Mouse (Mus musculus): Measurements from ENCODE around the gene Shld1. TPM values are rescaled to one million over a fixed set of nuclear protein-coding genes. Genes with fewer than 3 reads are reported as not detected.

Shld1 gene
- total RNA-seq (2017), result 8.8 and 14.6 TPM in 2 replicates

DNA sequence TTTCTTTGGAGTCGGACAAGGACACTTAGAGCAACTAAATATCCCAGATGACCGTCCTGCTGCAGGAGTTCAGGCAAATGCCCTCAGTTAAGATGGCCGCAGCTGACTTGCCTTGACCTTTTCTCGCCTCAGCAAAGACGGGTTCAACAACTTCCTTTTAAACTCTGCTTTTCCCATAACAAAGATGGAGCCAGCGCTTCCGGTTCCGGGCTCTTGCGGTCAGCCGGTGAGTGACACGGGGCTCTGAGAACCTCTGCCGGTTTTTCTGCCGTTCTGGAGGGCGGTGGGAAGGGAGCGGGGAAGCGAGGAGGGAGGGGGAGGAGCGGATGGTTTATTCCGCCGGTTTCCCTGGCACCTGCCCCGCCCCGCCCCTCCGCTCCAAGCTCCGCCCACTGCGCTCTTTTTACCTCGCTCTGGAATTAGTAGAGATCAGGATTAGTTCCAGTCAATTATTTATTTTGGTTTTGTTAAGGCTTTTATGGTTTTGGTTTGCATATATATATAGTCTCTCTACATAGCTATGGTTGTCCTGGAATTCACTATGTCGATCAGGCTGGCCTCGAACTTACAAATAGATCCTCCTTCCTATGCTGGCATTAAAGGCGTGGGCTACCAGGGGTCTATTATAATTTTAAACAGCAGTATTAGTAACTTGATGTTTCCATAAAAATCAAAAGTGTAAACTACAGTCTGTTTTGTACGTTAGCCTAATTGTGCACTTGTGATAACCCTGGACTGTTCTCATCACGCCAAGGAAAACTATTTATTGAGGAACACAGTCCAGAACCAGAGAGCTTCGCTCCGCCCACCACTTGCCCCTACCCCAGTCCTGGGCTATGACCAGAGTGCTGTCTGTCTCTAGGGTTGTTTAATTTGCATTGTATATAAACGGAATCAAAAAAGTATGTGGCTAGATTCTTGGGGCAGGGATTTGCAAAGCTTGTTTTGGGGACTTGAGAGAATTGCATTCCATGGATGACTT, at the start of gene Shld1:
Gene Shld1, plus strand, starts transcription at position 176 of the 982 bp plus-strand sequence.
- ATAC-seq (ENCODE audit: extremely low read depth, insufficient number of reproducible peaks, low FRiP score, poor library complexity, severe bottlenecking), result peak; percentile 78

DNA sequence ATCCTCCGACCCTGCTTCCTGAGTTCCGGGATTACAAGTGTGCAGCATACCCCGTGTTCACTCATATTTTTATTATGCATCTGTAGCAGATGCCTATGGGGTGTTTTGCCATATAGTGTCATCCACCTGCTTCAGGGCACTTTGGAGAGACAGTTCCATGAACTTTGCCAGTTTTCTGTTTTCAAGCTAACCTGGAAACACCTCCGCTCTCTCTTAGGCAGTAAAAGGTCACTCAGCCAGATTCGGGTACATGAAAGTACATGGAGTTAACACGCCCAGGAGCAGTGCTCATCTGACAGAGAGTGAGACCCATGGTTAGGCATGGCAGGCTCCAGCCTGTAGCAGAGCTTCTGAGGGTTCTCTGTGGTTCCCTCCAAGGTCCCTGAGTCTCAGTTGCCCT, 48.4 kb upstream of the Shld1 start:
- ATAC-seq (ENCODE audit: extremely low read depth, insufficient number of reproducible peaks, low FRiP score, poor library complexity, severe bottlenecking), result no peak

DNA sequence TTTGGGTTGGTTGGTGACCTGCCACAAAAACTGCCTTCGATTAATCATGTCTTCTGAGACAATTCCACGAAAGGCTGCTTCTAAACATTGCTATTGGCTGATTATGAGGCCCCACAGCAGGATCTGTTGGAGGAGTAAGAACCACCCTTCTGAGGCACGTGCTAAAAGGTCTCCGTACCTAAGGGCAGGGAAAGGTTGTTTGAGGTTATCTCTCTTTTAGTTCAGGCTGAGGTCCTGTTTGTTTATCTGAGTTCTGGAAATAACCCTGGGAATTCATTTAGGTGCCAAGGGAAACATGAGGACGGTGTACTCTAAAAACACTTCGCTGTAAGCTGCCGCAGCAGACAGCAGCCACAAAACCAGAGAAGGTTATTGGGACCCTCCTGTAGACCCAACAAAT, 47.4 kb upstream of the Shld1 start:
- no peak for ATAC-seq (ENCODE audit: extremely low read depth, insufficient number of reproducible peaks, low FRiP score, poor library complexity, severe bottlenecking)

DNA sequence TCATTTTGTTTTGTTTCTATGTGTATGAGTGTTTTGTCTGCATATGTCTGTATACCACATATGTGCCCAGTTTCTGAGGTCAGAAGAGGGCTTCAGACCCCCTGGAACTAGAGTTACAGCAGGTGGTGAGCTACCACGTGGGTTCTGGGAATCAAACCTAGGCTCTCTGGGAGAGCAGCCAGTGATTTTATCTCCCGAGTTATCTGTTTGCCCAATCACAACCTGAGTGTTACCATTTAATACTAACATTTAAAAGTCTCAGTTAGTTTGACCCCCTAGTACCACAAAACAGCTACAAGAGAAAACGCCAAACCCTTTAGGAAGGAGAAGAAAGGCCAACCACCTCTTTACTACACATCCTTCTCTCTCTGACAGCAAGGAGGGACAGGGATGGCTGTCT, 45.5 kb upstream of the Shld1 start:
- no peak for ATAC-seq (ENCODE audit: extremely low read depth, insufficient number of reproducible peaks, low FRiP score, poor library complexity, severe bottlenecking)

DNA sequence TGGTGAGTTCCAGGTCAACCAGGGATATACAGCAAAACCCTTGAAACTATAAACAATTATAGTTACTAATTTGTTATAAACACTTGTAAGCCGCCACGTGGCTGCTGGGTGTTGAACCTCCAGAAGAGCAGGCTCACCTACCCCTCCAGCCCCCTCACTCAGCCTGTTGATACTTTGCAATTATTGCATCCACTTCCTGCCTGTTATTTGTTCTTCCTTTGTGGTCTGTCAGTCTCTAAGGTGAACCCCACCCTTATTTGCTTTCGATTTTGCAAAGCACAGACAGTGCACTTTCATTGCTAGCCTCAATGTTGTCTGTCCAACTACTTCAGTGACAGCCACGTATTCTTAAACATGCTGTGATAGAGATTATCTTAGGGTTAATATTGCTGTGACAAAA, 43.6 kb upstream of the Shld1 start:
- ATAC-seq (ENCODE audit: extremely low read depth, insufficient number of reproducible peaks, low FRiP score, poor library complexity, severe bottlenecking), result peak; percentile 89

DNA sequence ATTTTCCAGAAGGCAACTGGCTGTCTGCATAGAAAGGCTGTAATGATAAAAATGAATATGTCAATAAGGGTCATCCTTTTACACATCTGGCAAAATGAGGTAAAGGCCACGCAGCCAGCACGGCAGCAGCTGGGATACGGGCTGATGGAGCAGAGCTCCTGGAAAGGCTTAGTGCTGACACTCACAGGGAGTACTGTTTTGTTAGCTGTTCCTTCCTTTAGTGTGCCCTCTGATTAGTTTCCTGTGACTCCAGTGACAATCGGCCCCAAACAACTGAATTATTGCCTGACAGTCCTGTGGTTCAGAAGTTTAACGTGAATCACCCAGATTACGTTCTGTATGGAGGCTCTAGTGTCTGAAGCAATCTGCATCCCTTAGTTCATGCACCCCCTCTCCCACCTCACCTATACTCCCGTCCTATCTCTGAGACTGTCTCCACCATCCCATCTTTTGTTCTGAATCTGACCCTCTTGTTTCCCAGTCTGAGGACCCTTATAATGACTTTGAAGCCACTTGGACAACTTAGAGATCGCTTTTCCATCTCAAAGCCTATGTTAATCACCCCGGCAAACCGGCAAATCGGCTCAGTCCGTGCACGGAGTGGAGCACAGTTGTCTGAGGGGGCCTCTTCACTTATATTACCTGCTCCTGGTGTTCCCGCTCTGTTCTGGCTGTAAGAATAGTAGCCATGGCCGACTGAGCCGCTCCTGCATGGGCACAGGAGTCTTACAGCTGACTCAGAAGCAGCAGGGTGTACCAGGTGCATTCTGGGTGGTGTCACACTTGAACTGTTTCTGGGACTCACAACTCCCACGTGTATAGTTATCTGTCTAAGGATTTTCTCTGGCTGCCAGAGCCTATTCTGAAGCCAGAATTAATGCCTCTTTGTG, 39.6 kb upstream of the Shld1 start:
- ATAC-seq (ENCODE audit: extremely low read depth, insufficient number of reproducible peaks, low FRiP score, poor library complexity, severe bottlenecking), result no peak

DNA sequence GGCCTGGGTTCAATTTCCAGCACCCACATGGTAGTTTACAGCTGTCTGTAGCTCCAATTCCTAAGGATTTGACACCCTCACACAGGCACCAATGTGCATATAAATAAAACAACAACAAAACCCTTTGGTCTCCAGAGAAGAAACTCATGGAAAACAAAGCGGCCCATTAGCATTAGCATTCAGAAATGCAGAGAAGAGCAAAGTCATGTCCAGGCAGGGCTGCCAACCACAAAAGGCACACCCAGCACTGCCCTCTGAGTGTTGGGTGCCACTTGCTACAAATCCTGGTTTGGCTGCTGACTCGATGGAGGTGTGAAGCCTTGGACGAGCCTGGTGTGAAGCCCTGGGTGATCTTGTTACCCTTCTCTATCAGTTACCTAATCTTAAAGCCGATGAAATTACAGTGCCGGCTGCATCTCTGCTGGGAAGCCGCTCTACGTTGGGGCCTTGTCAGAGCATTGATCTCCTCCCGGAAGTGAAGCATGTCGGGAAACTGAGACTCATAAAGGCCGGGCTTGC, 37.3 kb upstream of the Shld1 start:
- ATAC-seq (ENCODE audit: extremely low read depth, insufficient number of reproducible peaks, low FRiP score, poor library complexity, severe bottlenecking), result no peak

DNA sequence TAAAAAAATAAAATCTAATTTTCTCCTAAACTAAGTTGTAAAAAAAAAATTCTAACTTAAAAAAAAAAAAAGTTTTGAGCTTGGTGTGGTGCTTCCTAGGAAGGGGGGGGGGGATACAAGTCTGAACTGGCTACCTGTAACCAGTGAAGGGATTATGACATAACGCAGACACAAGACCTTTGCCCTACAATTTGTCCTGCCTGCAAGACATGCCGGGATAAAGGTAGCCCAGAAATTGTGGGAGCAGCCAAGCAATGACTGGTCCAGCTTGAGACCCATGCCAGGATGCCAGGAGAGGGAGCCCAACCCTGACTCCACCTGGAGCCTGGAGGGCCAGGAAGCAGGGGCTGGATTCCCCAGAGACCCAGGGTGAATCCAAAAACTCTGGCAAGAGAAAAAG, 36.2 kb upstream of the Shld1 start:
- ATAC-seq (ENCODE audit: extremely low read depth, insufficient number of reproducible peaks, low FRiP score, poor library complexity, severe bottlenecking), result no peak

DNA sequence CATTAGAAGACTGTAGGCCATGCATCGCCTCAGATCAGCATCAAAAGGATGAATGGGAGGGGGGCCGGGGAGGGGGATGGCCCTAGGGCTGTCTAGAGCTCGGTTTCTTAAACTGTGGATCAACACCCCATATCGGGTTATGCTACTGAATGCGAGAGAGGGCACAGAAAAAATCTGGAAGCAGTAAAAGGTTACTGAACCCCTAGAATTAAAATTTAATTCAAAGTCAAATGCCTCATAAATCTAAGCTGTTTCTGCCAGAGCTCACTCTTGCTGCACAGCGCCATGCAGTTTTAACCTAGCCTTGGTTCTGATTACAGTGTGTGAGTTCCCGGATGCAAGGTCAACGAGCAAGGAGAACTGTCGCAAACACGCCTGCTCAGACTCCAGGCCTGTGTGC, 34.3 kb upstream of the Shld1 start:
- ATAC-seq (ENCODE audit: extremely low read depth, insufficient number of reproducible peaks, low FRiP score, poor library complexity, severe bottlenecking), result no peak

DNA sequence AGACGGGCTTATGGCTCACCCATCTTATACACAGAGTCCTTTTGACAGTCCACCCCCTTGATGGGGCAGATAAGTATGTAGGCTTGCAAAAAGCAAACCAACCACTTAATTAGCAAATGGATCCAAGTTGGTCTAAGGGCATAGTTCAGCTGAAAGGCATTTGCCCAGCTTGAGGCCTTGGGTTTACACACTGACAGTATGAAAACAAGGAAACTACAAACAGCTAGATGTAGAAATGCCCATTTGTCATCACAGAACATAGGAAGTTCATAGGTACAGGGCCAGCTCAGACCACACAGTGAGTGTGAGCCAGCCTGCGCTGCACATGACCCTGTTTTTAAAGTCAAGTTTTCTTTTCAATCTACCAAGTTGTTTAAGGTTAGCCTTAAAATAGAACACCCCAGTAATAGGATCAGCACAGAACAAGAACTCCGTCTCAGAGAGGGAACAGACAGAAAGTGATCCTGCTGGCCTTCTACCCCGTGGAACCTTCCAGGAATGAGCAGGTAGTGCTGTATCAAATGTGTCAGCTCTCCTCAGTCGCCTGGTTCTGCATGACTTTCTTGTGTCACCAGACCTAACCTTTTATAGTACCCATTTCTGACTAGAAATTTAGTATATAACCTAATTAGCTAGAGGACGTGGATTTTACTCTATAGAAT, 31.8 kb upstream of the Shld1 start:
- no peak for ATAC-seq (ENCODE audit: extremely low read depth, insufficient number of reproducible peaks, low FRiP score, poor library complexity, severe bottlenecking)

DNA sequence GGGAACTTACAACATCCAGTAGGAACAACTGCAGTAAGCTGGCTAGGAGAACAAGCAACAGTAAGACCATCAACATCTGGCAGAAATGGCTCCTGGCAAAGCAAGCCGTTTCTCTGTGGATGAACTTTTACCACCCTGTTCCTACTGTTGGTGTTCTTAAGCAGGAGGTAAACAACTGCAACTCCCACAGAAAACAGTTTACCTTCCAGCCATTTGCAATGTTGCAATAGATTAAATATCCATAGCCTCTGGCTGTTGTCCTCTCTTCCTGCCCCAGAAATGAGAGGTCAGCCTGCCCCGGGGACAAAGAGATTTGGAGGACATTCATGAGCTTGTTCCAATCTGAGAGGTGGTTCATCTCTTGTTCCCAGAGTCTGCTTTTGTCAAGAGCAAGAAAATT, 29.5 kb upstream of the Shld1 start:
- ATAC-seq (ENCODE audit: extremely low read depth, insufficient number of reproducible peaks, low FRiP score, poor library complexity, severe bottlenecking), result no peak

DNA sequence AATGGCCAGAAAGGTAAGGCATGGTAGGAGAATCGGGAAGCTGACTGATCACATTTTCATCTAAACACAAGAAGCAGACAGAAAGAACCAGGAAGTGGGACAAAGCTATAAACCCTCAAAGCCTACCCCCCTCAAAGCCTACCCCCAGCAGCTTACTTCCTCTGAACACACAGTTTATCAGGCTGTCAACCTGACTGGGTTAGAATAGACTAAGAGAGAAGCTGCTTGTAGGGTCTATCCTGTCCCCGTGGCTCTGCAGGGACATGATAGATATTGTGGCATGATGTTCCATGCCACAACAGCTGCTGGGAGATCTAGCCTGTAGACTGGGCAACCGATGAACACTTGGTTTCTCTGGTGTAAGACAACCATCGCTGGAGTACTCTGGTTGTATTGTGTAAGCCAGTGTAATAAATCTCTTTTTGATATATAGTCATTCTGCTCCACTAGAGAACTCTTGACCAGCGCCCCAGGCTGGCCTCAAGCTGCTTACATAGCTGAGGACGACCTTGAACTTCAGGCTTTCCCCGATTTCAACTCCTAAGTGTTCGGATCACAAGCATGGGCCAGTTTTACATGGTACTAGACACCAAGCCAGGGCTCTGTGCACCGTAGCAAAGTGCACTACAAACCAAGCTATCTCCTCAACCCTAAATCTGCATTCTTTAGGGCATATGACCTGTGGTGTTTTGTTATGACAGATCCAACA, 28.2 kb upstream of the Shld1 start:
- ATAC-seq (ENCODE audit: extremely low read depth, insufficient number of reproducible peaks, low FRiP score, poor library complexity, severe bottlenecking), result no peak

DNA sequence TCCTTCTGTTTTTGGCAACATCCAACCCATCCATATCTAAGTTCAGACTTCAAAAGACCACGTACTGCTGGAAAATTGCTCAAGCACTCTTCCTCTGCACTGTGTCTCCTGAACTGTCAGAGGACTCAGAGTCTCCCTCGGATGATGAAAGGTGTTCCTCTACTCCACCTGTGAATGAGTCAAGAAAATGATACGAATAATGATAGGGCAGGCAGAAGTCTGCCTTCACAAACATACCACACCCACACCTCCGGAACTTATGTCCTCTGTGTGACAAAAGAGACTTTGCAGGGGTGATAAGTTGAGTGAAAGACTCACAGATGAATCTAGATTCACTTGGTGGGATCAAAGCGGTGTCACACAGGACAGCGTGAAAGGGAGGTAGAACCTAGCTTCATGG, 17.6 kb upstream of the Shld1 start:
- ATAC-seq (ENCODE audit: extremely low read depth, insufficient number of reproducible peaks, low FRiP score, poor library complexity, severe bottlenecking), result no peak

DNA sequence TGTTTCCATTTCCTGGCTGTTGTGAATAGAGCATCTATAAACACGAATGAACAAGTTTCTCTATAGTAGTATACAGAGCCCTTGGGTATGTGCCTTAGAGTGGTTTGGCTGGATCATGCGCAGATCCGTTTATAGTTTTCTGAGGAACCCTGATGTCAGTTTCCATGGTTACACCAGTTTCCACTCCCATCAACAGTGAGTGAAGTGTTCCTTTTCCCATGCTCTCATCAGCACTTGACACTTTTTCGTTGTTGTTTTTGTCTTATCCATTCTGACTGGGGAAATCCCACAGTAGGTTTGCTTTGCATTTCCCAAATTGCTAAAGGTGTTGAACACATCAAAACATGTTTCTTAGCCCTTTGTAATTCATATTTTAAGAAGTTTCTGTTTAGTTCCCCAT, 16.4 kb upstream of the Shld1 start:
- no peak for ATAC-seq (ENCODE audit: extremely low read depth, insufficient number of reproducible peaks, low FRiP score, poor library complexity, severe bottlenecking)

DNA sequence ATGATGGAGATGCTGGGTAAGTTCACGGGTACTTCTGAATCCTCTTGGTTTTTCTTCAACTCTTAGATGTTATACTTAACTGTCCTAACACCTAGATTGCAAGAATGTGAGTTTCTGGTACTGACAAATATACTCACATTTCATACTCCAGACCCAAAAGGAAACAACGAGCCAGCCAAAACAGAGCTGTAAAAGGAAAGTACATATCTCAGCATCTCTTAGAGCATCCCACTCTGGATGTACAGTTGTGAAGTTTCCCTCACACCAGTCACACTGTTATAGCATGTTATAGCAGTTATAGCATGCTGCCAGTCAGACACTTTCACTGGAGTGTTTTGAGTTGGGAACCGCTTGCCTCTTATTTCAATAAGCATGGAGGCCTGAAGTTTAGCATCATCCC, 14.6 kb upstream of the Shld1 start:
- ATAC-seq (ENCODE audit: extremely low read depth, insufficient number of reproducible peaks, low FRiP score, poor library complexity, severe bottlenecking), result no peak

DNA sequence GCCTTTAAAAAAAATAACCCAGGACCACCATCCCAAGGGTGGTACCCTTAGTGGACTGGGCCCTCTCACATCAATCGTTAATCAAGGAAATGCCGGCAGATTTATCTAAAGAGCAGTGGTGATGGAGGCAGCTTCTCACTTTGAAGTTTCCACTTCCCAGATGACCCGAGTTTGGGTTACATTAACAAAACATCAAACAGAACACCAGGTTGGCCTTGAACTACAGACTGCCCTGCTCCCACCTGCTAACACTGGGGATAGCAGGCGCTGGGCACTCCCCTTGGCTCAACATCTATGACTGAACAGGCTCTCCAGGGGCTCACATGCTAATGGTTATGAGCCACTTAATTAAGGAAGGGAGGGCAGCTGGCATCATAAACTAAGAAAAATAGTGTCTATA, 10.6 kb upstream of the Shld1 start:
- ATAC-seq (ENCODE audit: extremely low read depth, insufficient number of reproducible peaks, low FRiP score, poor library complexity, severe bottlenecking), result no peak

DNA sequence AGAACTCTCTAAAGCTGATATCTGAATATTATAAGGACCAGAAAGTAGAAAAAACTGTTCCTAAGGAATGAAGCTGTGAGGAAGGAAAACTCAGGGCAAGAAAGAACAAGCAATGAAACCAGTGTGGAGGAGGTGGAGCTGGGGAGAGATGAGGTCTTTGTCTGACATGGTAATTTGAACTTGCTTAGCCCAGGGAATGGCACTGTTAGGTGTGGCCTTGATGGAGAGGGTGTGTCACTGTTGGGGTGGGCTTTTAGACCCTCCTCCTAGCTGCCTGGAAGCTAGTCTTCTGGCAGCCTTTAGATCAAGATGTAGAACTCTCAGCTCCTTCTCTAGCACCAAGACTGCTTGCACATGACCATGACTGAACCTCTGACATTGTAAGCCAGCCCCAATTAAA, 1.7 kb upstream of the Shld1 start:
- ATAC-seq (ENCODE audit: extremely low read depth, insufficient number of reproducible peaks, low FRiP score, poor library complexity, severe bottlenecking), result no peak

DNA sequence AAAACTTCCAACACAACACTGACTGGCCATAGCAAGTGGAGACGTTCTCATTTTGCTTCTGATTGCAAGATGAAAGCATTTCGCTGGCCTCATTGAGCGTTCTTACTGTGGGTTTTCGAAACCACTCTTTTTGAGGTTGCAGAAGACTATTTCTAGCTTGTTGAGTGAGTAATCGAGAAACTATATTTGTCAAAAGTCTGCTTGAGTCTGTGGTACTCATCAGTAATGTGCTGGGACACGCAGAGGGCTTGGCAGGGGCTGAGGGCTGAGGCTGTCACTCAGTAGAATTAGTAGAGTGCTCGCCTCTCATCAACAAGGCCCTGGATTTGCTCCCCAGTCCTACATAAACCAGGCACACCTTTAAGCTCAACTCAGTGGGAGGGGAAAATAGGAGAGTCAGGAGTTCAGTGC, 1.9 kb downstream of the Shld1 start:
- ATAC-seq (ENCODE audit: extremely low read depth, insufficient number of reproducible peaks, low FRiP score, poor library complexity, severe bottlenecking), result no peak

DNA sequence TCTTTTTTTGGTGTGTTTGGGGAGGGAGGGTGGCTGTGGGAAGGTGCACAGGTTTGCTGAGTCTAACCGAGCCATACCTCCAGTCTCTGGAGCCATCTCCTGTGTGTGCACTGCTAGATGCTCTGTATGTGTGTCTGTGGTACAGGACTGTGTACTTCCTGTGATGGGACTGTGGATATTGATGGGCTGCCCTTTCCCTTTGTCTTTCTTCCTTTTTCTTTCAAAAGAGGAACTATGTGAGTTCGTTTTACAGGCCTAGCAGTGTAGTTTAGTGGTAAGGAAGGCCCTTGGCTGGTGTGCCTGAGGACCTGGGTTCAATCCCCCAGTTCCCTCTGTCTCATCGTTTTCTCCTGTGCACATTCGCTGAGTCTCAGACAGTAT, 2.4 kb downstream of the Shld1 start:
- peak; percentile 42 for ATAC-seq (ENCODE audit: extremely low read depth, insufficient number of reproducible peaks, low FRiP score, poor library complexity, severe bottlenecking)
